Mouse (Mus musculus) heart, adult 2 months (tissue): Measurements from ENCODE around the gene Sh2d5. TPM values are rescaled to one million over a fixed set of nuclear protein-coding genes. Genes with fewer than 3 reads are reported as not detected.

Experiments
- DNase-seq, 2 experiments: peaks; one replicate each; pipeline ENCODE4 v3.0.0; 2021
- H3K27ac ChIP-seq: fragments of 200-600 bp; 2 replicates; pipeline ENCODE4 v1.8.1; 2022
- H3K27me3 ChIP-seq: fragments of 200-500 bp; 2 replicates; pipeline ENCODE4 v1.6.1; 2012; ENCODE audit warnings: mild to moderate bottlenecking, low read length, inconsistent platforms, mixed read lengths; ENCODE audit not compliant: control insufficient read depth, insufficient read depth
- H3K36me3 ChIP-seq: fragments of 200-500 bp; 2 replicates; pipeline ENCODE4 v1.6.1; 2012; ENCODE audit warnings: low read length, inconsistent platforms; ENCODE audit not compliant: control insufficient read depth, insufficient read depth
- H3K4me1 ChIP-seq: fragments of 200-500 bp; 2 replicates; pipeline ENCODE4 v1.6.1; 2011; ENCODE audit warnings: low read length; ENCODE audit not compliant: control insufficient read depth, insufficient read depth
- H3K4me3 ChIP-seq: fragments of 200-600 bp; 2 replicates; pipeline ENCODE4 v1.8.1; 2022
- H3K79me2 ChIP-seq: fragments of 200-500 bp; replicated peaks from 2 replicates; pipeline ENCODE4 v1.6.1; 2012; ENCODE audit warnings: mild to moderate bottlenecking, inconsistent platforms, low read length, moderate library complexity, mixed read lengths; ENCODE audit not compliant: control insufficient read depth, insufficient read depth
- H3K9ac ChIP-seq: fragments of 200-500 bp; 2 replicates; pipeline ENCODE4 v1.6.1; 2012; ENCODE audit warnings: low read depth, mild to moderate bottlenecking, control low read depth, inconsistent platforms, low read length, mixed read lengths
- CTCF ChIP-seq: fragments of 200-600 bp; IDR thresholded peaks from 2 replicates; pipeline ENCODE4 v1.8.1; 2022; ENCODE audit warnings: antibody characterized with exemption, mild to moderate bottlenecking, moderate library complexity
- EP300 ChIP-seq: fragments of 200-500 bp; IDR thresholded peaks from 2 replicates; pipeline ENCODE4 v1.6.1; 2011; ENCODE audit warnings: low read depth, low read length, control low read depth; ENCODE audit not compliant: insufficient read depth
- POLR2A ChIP-seq: fragments of 200-500 bp; IDR thresholded peaks from 2 replicates; pipeline ENCODE4 v1.6.1; 2011; ENCODE audit warnings: mild to moderate bottlenecking, low read depth, low read length, control low read depth; ENCODE audit not compliant: insufficient read depth
- WGBS: fragments of 180-500 bp; shearing (Covaris S2); methylation state at CpG from one replicate; pipeline ENCODE4 v1.1.7; 2018; 5-methylcytosine and 5-hydroxymethylcytosine counted together
- intact Hi-C: fragments of 180-260 bp; cut with DNase I; formaldehyde crosslinking; loops from one replicate; pipeline ENCODE4 v1.15.1; 2025
- polyA plus RNA-seq: library from polyadenylated mRNA; depleted of rRNA; stranded (reverse); fragments of >200 nt; gene quantifications from 2 replicates; pipeline ENCODE4 v1.2.3, GENCODE M21; 2012
- total RNA-seq, 2 experiments: library from RNA; stranded (reverse); gene quantifications; 2 replicates each; pipeline ENCODE4 v1.2.3; 2021

The Sh2d5 gene
- total and polyA plus RNA-seq, 3 experiments, result 0.16 TPM; not detected in 2

DNA sequence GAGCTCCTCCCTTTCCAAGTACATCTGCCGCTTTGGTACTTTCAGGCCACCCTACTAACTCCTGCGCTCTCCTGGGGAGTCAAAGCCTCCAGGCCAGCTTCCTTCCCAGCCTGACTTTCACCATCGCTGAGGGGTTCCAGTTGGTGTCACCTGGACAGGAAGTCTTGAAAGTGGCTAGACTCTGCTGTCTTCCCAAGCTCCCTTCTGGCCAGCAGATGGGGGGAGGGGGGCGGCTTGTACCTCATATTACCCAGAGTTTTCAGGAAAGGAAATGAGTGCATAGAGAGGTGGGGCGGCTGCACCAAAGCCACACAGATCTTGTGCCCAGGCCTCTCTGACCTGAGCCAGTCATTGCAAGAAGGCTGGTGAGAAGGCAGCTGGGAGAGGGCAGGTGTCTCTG lies 2.0 kb downstream of the Sh2d5 start:
- Histone ChIP-seq H3K4me3 (no peak overlapping the region; the same call in 1 of the 2 replicates), H3K27me3 (no peaks in the 10 kb centered on the region), H3K4me1 (peaks cover 5% of the 10 kb centered on the region; the same call in 1 of the 2 replicates), H3K27ac (no peak overlapping the region), H3K9ac (no peak overlapping the region), H3K36me3 (no peaks in the 10 kb centered on the region), H3K79me2 (no peaks in the 10 kb centered on the region)
- no peak for DNase-seq
- TF ChIP-seq EP300 (no peak), CTCF (no peak), POLR2A (no peak)
- 41% methylated on average over 5 of the region's 5 CpGs for WGBS
- intact Hi-C loops, result no loop called here

- no peaks in the 10 kb centered on the region for H3K27me3 ChIP-seq
- H3K36me3 ChIP-seq, result no peaks in the 10 kb centered on the region
Measured at GRCm38 (mm10) chr4:138257116-138257687, 7.0 kb downstream of the Sh2d5 start.

DNA sequence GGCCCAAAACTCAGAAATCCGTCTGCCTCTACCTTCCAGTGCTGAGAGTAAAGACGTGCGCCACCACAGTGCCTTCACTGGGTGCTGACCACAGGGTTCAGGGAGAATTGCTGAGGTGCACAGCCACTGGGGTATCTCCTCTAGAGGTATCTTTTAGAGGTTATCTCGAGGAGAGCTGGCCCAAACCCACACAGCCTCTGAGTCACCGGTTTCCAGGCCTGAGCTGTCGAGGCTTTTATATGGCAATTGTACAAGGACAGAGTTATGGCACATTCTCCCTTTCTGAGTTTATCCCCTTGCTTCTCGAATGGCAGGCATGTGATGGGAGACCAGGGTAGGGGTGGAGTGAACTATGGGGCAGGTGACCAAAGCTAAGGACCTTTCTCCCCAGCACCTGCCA lies 8.5 kb downstream of the Sh2d5 start:
- Histone ChIP-seq H3K36me3 (no peaks in the 10 kb centered on the region), H3K4me3 (no peak overlapping the region), H3K27me3 (no peaks in the 10 kb centered on the region), H3K27ac (no peak overlapping the region), H3K4me1 (0 out of 2 replicates have a peak, but pooled peaks cover 3% of the 10 kb centered on the region), H3K9ac (no peak overlapping the region), H3K79me2 (no peaks in the 10 kb centered on the region)
- WGBS, result 77% methylated on average over 7 of the region's 7 CpGs
- no peak for DNase-seq
- intact Hi-C loops, result no loop called here
- TF ChIP-seq CTCF (no peak), POLR2A (no peak), EP300 (no peak)

More at GRCm38 (mm10) chr4:138257116-138257687, 7.0 kb downstream of the Sh2d5 start:
- DNase-seq, result no peak
- Histone ChIP-seq H3K27ac (no peak overlapping the region), H3K4me1 (no peaks in the 10 kb centered on the region; the same call in 1 of the 2 replicates), H3K9ac (no peak overlapping the region), H3K4me3 (no peak overlapping the region), H3K79me2 (no peaks in the 10 kb centered on the region)
- TF ChIP-seq POLR2A (no peak), EP300 (no peak), CTCF (no peak)
- 80% methylated on average over 22 of the region's 22 CpGs for WGBS
- intact Hi-C loops, result no loop called here

- H3K79me2 ChIP-seq, result no peaks in the 10 kb centered on the region
- 0 out of 2 replicates have a peak, but pooled peaks cover 3% of the 10 kb centered on the region for H3K4me1 ChIP-seq
- no peak overlapping the region for H3K27ac ChIP-seq
- H3K4me3 ChIP-seq, result no peak overlapping the region
- no peaks in the 10 kb centered on the region for H3K27me3 ChIP-seq
- 70% methylated on average over 5 of the region's 5 CpGs for WGBS
- no peak for TF ChIP-seq POLR2A
- no peak for TF ChIP-seq CTCF
- TF ChIP-seq EP300, result no peak
- no peaks in the 10 kb centered on the region for H3K36me3 ChIP-seq
- no peak for DNase-seq
- H3K9ac ChIP-seq, result no peak overlapping the region
- intact Hi-C loops, result no loop called here
Measured at GRCm38 (mm10) chr4:138259482-138259881, 9.3 kb downstream of the Sh2d5 start.

DNA sequence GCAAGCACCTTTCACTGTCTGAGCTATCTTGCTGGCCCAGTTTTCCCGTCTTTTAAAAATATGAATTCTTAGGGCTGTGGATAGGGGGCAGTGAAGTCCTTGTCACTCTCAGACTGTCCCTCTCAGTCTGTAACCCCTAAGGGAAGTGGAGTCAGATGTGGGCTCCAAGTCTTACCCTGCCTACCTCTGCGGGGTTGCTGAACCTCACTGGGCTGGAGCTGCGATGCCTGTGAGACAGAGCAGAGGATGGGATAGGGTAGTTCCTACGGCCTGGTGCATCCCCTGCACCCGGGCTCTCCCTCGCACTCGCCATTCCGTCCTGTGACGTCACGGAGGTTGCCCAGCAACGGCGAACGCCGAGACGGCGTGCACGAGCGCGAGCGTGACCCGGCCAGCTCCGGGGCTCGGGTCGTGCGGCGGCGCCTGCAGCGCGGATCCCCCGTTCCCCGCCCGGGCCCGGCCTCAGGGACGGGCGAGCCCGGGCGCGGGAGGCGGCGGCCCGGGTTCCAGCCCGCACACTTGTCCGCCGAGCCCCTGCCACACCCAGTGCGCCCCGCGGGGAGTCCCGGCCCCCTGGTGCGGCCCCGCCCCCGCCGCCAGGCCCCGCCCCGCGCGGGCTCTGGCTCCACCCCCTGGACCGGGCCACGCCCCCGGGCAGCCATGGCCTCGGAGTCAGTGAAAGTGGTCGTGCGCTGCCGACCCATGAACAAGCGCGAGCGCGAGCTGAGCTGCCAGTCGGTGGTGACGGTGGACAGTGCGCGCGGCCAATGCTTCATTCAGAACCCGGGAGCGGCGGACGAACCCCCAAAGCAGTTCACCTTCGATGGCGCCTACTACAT lies 11.9 kb downstream of the Sh2d5 start:
- Histone ChIP-seq H3K79me2 (no peaks in the 10 kb centered on the region), H3K27ac (no peak overlapping the region), H3K27me3 (no peaks in the 10 kb centered on the region), H3K9ac (peak overlapping the region; percentile 51), H3K4me3 (peak overlapping the region; percentile 54), H3K4me1 (0 out of 2 replicates have a peak, but pooled peaks cover 3% of the 10 kb centered on the region), H3K36me3 (no peaks in the 10 kb centered on the region)
- intact Hi-C loops, result no loop called here
- TF ChIP-seq CTCF (peak; percentile 47), POLR2A (no peak)
- under 1% methylated on average over 75 of the region's 78 CpGs for WGBS
- DNase-seq, result peak; percentile 89 to 90

DNA sequence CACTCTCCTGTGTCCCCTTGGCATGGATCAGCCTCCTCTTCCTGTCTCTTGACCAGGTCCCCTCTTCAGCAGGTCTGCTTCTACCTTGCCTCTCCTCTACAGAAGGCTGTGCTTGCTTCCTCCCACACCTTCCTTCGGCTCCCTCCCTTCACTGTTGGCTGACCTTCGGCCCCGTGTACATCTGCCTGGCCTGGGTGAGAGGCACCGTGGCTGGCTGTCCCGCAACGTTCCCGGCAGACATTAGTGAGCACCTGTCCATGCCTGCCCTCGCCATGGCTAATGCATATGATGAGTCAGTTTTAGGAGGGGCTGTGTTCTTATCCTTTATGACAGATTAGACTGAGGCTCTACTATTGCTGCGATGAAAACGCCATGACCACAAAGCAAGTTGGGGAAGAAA lies 17.7 kb downstream of the Sh2d5 start:
- no peak for TF ChIP-seq POLR2A
- no peak for TF ChIP-seq CTCF
- TF ChIP-seq EP300, result no peak
- no peaks in the 10 kb centered on the region for H3K27me3 ChIP-seq
- H3K79me2 ChIP-seq, result no peaks in the 10 kb centered on the region
- no peak for DNase-seq
- WGBS, result 89% methylated on average over 10 of the region's 10 CpGs
- H3K27ac ChIP-seq, result no peak overlapping the region
- no peak overlapping the region for H3K4me3 ChIP-seq
- no peaks in the 10 kb centered on the region for H3K4me1 ChIP-seq
- no peaks in the 10 kb centered on the region for H3K36me3 ChIP-seq
- H3K9ac ChIP-seq, result no peak overlapping the region
- intact Hi-C loops, result no loop called here
